Mouse (Mus musculus): ENCODE data around the gene Slc50a1.
A peak's percentile ranks its signal among the peaks of the same experiment; 100 is the strongest.

The Slc50a1 gene

GRCm38 (mm10) chr3:89229276-89229675 lies 41.1 kb downstream of the Slc50a1 start:
- DNase-seq: no peak

GRCm38 (mm10) chr3:89228836-89229235 lies 41.5 kb downstream of the Slc50a1 start, which contains the start of gene Muc1:
Gene Muc1, plus strand, starts transcription at chr3:89229057.
- peak; percentile 52 to 77 for DNase-seq

- peak; percentile 92 to 94 for DNase-seq
These were observed 42.2 kb downstream of the Slc50a1 start for GRCm38 (mm10) chr3:89228180-89228549.

GRCm38 (mm10) chr3:89227307-89228179 lies 42.8 kb downstream of the Slc50a1 start:
- DNase-seq: peak; percentile 90 to 95

GRCm38 (mm10) chr3:89226900-89227299 lies 43.5 kb downstream of the Slc50a1 start, which contains the start of gene Mtx1:
Gene Mtx1, minus strand, starts transcription at chr3:89227088.
- DNase-seq: peak in 1 of 2 experiments; percentile 33

DNA sequence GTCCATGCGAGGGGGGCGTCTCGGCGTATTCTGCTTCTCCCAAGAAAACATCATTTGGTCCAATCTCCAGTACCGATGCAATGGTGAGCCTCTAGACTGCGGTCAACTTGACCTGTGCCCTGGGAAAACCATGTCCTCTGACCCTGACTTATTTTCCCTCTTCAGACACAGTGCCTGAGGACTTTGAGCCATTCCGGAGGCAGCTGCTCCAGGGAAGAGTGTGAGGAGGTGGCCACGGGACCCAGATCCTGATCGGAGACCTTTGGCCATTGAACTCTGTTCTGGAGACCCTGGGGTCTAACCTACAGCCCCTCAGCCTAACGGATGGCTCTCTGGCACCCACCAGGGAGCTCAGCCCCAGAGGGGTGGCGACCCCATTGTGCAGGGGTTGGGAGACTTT lies 44.0 kb downstream of the Slc50a1 start:
- peak in 1 of 2 experiments; percentile 46 for DNase-seq

- DNase-seq: peak in 1 of 2 experiments; percentile 24
These were observed 44.5 kb downstream of the Slc50a1 start for GRCm38 (mm10) chr3:89225918-89226317.

DNA sequence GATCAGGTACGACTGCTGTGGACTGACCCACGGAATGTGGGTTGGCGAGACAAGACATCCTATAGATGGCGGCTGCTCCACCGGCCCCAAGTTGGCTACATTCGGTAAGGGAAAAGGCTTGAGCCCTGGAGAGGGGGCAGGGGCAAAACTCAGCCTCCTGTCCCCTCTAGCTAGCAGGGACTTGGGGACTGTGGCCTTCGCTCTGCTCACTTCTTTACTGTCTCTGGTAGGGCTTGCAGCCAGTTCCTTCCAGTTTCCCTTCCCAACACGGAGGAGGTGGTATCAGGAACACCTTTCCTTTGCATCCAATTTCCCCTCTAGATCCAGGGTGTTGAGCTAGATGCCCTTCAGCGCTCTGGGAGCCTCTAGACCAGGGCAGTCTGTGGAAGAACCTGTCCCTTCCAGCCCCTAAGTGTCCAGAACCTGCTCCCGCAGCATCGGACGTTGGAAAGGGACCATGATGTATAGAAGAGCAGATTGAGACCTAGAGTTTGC lies 45.0 kb downstream of the Slc50a1 start:
- DNase-seq: peak in 1 of 2 experiments; percentile 28

DNA sequence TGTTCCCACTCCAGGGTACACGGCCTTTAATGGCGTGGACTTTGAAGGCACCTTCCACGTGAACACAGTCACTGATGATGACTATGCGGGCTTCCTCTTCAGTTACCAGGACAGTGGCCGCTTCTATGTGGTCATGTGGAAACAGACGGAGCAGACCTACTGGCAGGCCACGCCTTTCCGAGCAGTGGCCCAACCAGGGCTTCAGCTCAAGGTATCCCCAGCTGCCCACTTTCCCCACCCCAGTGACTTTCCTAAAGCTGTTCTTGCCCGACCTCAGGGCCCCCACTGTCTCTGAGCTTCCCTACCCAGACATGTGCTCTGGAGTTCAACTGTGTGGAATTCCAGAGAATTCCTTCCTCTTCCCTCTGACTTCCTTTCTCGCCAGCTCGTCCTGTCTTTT lies 45.6 kb downstream of the Slc50a1 start:
- DNase-seq: peak in 1 of 2 experiments; percentile 36

- no peak for DNase-seq
These were observed 49.2 kb downstream of the Slc50a1 start for GRCm38 (mm10) chr3:89221167-89221566.

DNA sequence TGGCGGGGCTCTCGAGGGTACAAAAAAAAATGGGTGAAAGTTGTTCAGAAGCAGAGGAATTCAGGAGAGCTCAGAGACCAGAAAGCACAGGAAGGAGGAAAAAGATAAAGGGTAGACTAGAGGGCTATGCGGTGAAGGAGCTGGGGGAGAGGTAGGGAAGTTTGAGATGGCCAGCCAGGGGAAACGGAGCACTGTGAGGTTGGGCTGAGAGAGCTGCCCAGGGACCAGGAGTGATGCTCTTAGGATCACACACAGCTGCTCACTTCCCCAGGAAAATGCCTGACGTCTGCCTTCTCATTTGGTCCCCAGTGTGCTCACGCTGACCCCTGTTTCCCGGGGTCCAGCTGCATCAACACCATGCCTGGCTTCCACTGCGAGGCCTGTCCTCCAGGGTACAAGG lies 50.8 kb downstream of the Slc50a1 start:
- DNase-seq: no peak

GRCm38 (mm10) chr3:89218271-89218670 lies 52.1 kb downstream of the Slc50a1 start:
- no peak for DNase-seq

Data from kidney, postnatal 25 days (tissue).